ENCODE assay signal across 12 mouse cellular contexts in the genomic region with DNA sequence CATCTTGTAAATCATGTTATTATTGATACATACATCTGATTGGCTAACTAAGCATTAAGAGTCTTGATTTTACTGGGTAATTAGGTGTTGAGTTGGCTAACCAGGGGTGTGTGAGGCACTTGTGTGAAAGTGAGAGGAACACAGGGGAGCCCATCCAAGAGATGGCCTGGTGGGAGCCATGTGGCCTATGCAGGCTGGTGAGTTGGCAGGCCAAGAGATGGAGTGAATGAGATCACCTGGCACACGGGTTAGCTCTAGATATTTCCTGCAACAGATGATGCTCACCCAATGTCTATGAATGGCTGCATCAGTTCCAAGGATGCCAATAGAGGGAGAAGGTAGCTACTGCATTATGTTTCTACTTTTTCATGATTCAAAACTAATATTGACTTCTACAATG.
DNase-seq lines count a peak whose midpoint lies in the region.
"Had no signal": no experiment of that assay in that cellular context is flagged by ENCODE, and none has a peak within 500 bp of the region (broad histone marks: within the 10 kb centered on the region; RNA-seq: fewer than 3 reads in every experiment).

No protein-coding gene starts in this region.

- peak; percentile 26 for DNase-seq in cerebellum, adult 11 months
- DNase-seq in cerebellum, adult 18-20 months = peak; percentile 54 to 62
- DNase-seq in cerebellum, adult 9-11 months = peak; percentile 64
- DNase-seq in cerebellum, postnatal 36 days = peak; percentile 73 to 77
- no peak for DNase-seq in left cerebral cortex, adult 9 months (ENCODE audit: low spot score in 2 of 2)
- DNase-seq in gastrocnemius, adult 8-10 months (ENCODE audit: low spot score in 2 of 2) = no peak
- no peak for DNase-seq in adrenal gland, postnatal 36 days
- DNase-seq: adrenal gland, adult 8-10 months; forebrain, postnatal 0 days; gastrocnemius, postnatal 25 days; heart, postnatal 36 days; kidney, adult 9 months had no signal

Comparison
In these comparisons a context has a peak if more than half of its experiments do, and no peak if none do; other contexts are left out.
1. DNase-seq: peak in cerebellum, adult 11 months (single experiment), cerebellum, adult 18-20 months (2 of 2), cerebellum, adult 9-11 months (single experiment) and cerebellum, postnatal 36 days (2 of 2); none in left cerebral cortex, adult 9 months (0 of 2), gastrocnemius, adult 8-10 months (0 of 2) and adrenal gland, postnatal 36 days (0 of 2).